Mouse (Mus musculus) liver, postnatal 0 days (tissue): ENCODE measurements around the gene Dyrk3. TPM values are rescaled to one million over a fixed set of nuclear protein-coding genes. Genes with fewer than 3 reads are reported as not detected.

Experiments used
- ATAC-seq: fragments of 200-750 bp; cut with Nextera tagmentation; 2 replicates; pipeline ENCODE4 v1.8.0; 2017; ENCODE audit warnings: mild to moderate bottlenecking, moderate library complexity
- DNase-seq: peaks from one replicate; pipeline ENCODE4 v3.0.0-alpha.2; 2016
- H3K27ac ChIP-seq: fragments of 300-500 bp; sonication (generic); 2 replicates; pipeline ENCODE4 v1.5.1; 2014; ENCODE audit warnings: antibody characterized with exemption, moderate library complexity, mild to moderate bottlenecking, low read depth
- H3K27me3 ChIP-seq: fragments of 300-500 bp; sonication (generic); 2 replicates; pipeline ENCODE4 v1.6.1; 2014; ENCODE audit warnings: low read length, control low read depth, mixed read lengths; ENCODE audit not compliant: insufficient read depth
- H3K36me3 ChIP-seq: fragments of 300-500 bp; sonication (generic); replicated peaks from 2 replicates; pipeline ENCODE4 v1.6.1; 2014; ENCODE audit warnings: mild to moderate bottlenecking, control low read depth, low read length, moderate library complexity, mixed read lengths; ENCODE audit not compliant: insufficient read depth
- H3K4me1 ChIP-seq: fragments of 300-500 bp; sonication (generic); 2 replicates; pipeline ENCODE4 v1.6.1; 2014; ENCODE audit warnings: antibody characterized with exemption, mild to moderate bottlenecking, control low read depth; ENCODE audit not compliant: insufficient read depth
- H3K4me2 ChIP-seq: fragments of 300-500 bp; sonication (generic); 2 replicates; pipeline ENCODE4 v1.6.1; 2014; ENCODE audit warnings: low read depth, mild to moderate bottlenecking, low read length, moderate library complexity, mixed read lengths
- H3K4me3 ChIP-seq: fragments of 300-500 bp; sonication (generic); 2 replicates; pipeline ENCODE4 v1.5.1; 2014; ENCODE audit warnings: low read depth, low read length
- H3K9ac ChIP-seq: fragments of 300-500 bp; sonication (generic); replicated peaks from 2 replicates; pipeline ENCODE4 v1.6.1; 2014; ENCODE audit warnings: mild to moderate bottlenecking, moderate library complexity
- H3K9me3 ChIP-seq: fragments of 300-500 bp; sonication (generic); 2 replicates; pipeline ENCODE4 v1.6.1; 2016; ENCODE audit warnings: mild to moderate bottlenecking, control low read depth, low read length, mixed read lengths
- CTCF ChIP-seq: sonication (generic); IDR thresholded peaks from 2 replicates; pipeline ENCODE4 v1.5.1; 2016; ENCODE audit warnings: antibody characterized with exemption, low read depth
- EP300 ChIP-seq: IDR thresholded peaks from 2 replicates; pipeline ENCODE4 v1.6.1; 2016; ENCODE audit warnings: antibody characterized with exemption, low read depth, mild to moderate bottlenecking
- WGBS: fragments of 180-500 bp; shearing (Covaris S2); extraction: QIAGEN DNeasy Blood & Tissue Kit; methylation state at CpG from one replicate; pipeline ENCODE4 v1.1.7; 2014; ENCODE audit not compliant: insufficient replicate concordance; 5-methylcytosine and 5-hydroxymethylcytosine counted together
- polyA plus RNA-seq: library from polyadenylated mRNA; unstranded; fragments of >200 nt; fragmentation: Nextera tagmentation; extraction: Ambion mirVana; gene quantifications from 2 replicates; pipeline ENCODE4 v1.2.1, GENCODE M21; 2015

The Dyrk3 gene
- 9.5 and 10.3 TPM in 2 replicates for polyA plus RNA-seq

DNA sequence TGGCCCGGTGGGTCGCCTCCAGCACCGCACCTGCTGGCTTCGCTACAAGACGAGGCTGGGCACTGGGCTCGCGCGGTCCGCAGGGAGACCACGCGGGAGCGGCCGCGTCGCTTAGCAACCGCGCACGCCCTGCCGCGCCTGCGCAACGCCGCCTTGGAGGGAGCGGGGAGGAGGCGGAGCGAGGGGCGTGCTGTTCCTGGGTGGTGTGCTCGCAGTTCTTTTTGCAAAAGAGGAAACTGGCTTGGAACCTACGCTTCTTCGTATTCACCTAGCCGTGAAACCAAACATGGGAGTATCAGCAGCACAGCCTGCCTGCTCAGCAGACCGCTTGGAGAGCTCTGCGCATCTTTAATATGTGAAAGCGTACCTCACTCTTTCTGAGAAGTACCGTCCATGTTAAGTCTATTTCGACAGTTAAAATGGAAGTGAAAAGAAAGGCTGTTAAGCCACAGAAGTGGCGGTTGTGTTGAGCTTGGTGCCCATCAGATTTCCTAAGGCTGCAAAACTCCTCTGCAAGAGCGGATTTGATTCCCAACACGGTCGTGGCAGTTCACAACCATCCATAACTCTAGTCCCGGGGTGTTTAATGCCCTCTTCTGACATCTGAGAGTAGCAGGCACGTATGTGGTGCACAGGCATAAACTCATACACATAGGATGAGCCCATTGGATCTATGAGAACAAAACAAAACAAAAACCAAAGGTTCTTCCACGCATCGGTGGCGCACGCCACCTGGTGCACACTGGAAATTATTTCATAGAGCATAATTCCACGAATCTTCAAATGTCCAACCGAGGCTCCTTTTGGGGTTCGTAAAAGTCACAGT is at the start of gene Dyrk3:
Dyrk3 (minus strand) TSS at position 150 of the 826 bp plus-strand sequence.
- peak within 1 kb of the TSS; percentile 96 for H3K27ac ChIP-seq
- H3K36me3 ChIP-seq, result peaks cover 6% of the 10 kb centered on the region; the same call in 1 of the 2 replicates
- H3K9ac ChIP-seq, result peak within 1 kb of the TSS; percentile 90
- DNase-seq (peak; percentile 96), ATAC-seq (peak; percentile 97)
- H3K4me1 ChIP-seq, result peaks cover 12% of the 10 kb centered on the region
- H3K4me2 ChIP-seq, result peak within 1 kb of the TSS; percentile 97
- WGBS, result 1% methylated on average over 46 of the region's 49 CpGs
- no peaks in the 10 kb centered on the region for H3K9me3 ChIP-seq
- H3K27me3 ChIP-seq, result no peaks in the 10 kb centered on the region
- TF ChIP-seq EP300 (no peak), CTCF (peak; percentile 75)
- peak within 1 kb of the TSS; percentile 81 for H3K4me3 ChIP-seq

DNA sequence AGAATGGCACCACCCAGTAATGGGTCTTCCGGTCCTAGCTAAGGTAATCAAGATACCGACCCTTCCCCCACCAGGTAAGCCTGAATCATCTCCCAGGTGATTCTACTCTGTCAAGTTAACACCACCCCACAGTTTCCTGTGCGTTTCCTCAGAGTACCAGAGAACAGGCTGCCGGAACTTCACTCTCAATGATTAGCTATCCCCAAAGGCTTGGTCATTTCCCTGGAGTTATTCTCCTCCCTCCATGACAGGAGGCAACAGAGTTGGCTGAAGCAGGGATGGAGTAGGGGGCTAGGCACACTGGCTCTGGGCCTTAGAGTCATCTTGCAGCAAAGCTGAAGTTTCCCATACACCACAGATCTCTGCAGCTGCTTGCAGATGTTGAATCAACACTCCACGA is 49.7 kb upstream of the Dyrk3 start:
- Histone ChIP-seq H3K27ac (peak overlapping the region; percentile 60), H3K27me3 (no peaks in the 10 kb centered on the region), H3K4me1 (peaks cover 14% of the 10 kb centered on the region; the same call in 1 of the 2 replicates), H3K4me3 (no peak overlapping the region), H3K9ac (no peak overlapping the region), H3K4me2 (0 out of 2 replicates have a peak overlapping the region, but pooled peaks have one; percentile 27), H3K9me3 (no peaks in the 10 kb centered on the region), H3K36me3 (0 out of 2 replicates have a peak, but pooled peaks cover 10% of the 10 kb centered on the region)
- TF ChIP-seq CTCF, result no peak
- no peak for TF ChIP-seq EP300
- WGBS, result 77% methylated on average over 5 of the region's 5 CpGs
- DNase-seq, result no peak
- ATAC-seq, result no peak

DNA sequence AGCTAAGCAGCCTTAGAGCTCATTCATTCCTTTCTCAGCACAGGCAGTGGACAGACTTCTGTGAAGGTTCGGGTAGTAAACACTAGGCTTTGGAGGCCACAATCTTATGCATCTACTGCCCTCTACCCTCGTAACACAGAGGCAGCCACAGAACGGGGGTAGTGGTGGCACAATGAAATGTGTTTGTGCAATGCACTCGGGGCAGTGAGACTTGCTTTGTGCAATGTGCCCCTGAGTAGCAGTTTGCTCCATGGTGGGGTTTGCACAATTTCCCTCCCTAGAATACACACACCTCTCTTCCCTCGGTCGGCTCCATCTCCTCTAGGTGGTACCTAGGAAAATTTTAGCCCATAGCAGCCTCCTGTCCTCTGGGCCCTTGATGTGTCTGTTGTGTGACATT is 48.9 kb upstream of the Dyrk3 start:
- DNase-seq (peak; percentile 33), ATAC-seq (peak; percentile 42; the same call in 1 of the 2 replicates)
- Histone ChIP-seq H3K4me1 (peaks cover 14% of the 10 kb centered on the region; the same call in 1 of the 2 replicates), H3K4me3 (no peak overlapping the region), H3K27ac (peak overlapping the region; percentile 3; the same call in 1 of the 2 replicates), H3K9me3 (no peaks in the 10 kb centered on the region), H3K27me3 (no peaks in the 10 kb centered on the region), H3K9ac (no peak overlapping the region), H3K4me2 (no peak overlapping the region), H3K36me3 (0 out of 2 replicates have a peak, but pooled peaks cover 10% of the 10 kb centered on the region)
- no peak for TF ChIP-seq EP300
- no peak for TF ChIP-seq CTCF
- WGBS, result 54% methylated on average over 6 of the region's 6 CpGs

DNA sequence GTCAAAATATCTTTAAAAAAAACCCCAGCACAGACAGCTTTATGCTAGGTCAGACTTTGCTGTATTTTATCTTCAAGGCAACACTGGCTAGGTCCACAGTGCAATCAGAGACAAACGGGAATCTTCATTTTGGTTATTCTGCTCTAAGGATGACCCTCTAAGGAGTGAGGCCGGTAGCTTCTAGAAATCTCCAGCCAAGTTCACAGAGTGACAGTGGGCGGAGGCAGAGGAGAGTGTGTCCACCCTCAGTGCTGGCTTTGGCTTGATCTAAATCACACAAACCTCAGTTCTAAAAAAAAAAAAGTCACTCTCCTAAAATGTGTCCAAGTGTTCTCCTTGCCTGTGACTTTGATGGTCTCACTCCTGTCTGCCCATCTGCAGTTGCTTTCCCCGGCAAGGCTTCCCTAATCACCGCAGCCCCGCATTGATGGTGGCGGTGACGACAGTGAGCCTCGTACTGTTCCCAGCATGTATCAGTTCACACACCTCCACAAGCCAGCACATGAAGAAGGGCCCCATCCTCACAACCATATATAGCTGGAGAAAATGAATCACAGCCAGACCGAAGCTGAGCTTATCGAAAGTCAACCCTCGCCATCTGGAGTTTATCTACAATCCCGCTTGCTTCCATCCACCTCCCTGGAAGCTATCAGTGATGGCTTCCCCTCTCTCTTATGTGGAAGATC is 47.8 kb upstream of the Dyrk3 start:
- no peak overlapping the region for H3K4me2 ChIP-seq
- peaks cover 7% of the 10 kb centered on the region for H3K36me3 ChIP-seq
- H3K27me3 ChIP-seq, result no peaks in the 10 kb centered on the region
- peaks cover 14% of the 10 kb centered on the region; the same call in 1 of the 2 replicates for H3K4me1 ChIP-seq
- ATAC-seq, result no peak
- H3K27ac ChIP-seq, result no peak overlapping the region
- no peak overlapping the region for H3K4me3 ChIP-seq
- H3K9ac ChIP-seq, result no peak overlapping the region
- H3K9me3 ChIP-seq, result no peaks in the 10 kb centered on the region
- no peak for DNase-seq
- no peak for TF ChIP-seq CTCF
- no peak for TF ChIP-seq EP300
- WGBS, result 65% methylated on average over 13 of the region's 13 CpGs

DNA sequence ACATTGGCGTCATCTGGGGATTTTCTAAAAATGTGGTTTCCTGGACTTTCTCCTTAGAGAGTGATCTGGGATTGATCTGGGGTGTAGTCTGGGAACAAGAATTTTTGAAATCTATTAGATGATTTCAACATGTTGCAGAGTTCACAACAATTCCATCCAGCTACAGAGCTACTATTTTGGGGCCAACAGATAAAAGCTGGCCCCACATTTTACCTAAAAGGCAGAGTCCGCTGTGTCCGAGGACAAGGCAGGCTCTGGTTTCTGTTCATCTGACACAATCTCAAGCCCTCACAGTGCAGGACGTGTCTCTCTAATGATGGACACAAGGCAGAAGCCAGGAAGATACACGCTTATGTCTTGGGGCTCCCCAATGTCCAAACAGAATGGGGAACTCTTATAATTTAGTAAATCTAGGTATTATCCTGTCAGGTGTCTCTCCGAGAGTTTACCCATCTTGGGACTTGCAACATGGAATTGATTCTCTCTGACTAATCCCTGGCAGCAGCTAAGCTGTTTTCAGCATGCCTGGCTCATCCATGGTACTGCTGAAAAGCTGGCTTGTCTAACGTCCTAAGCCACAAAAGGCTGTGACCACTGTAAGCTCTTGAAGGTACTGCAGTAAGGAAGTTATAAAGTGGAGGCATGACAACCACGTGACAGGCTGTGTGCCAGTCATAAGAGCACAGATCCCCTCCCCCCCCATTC is 47.0 kb upstream of the Dyrk3 start:
- WGBS, result 61% methylated on average over 8 of the region's 8 CpGs
- no peak for DNase-seq
- peaks cover 13% of the 10 kb centered on the region for H3K36me3 ChIP-seq
- no peak overlapping the region for H3K4me3 ChIP-seq
- no peak overlapping the region for H3K4me2 ChIP-seq
- H3K27me3 ChIP-seq, result no peaks in the 10 kb centered on the region
- H3K27ac ChIP-seq, result no peak overlapping the region
- H3K9me3 ChIP-seq, result no peaks in the 10 kb centered on the region
- H3K4me1 ChIP-seq, result peaks cover 14% of the 10 kb centered on the region; the same call in 1 of the 2 replicates
- ATAC-seq, result no peak
- TF ChIP-seq EP300, result no peak
- no peak for TF ChIP-seq CTCF
- H3K9ac ChIP-seq, result no peak overlapping the region
